Mouse (Mus musculus): ENCODE results near the gene Cuedc2. TPM values are rescaled to one million over a fixed set of nuclear protein-coding genes. Genes with fewer than 3 reads are reported as not detected.
A peak's percentile ranks its signal among the peaks of the same experiment; 100 is the strongest.

Gene Cuedc2
- polyA plus RNA-seq, 1 experiment from 2014 or later = 405 TPM

GRCm38 (mm10) chr19:46347936-46348668, 9.6 kb upstream of the Cuedc2 start:
- WGBS = 34% methylated on average over 14 of the region's 14 CpGs
- DNase-seq (ENCODE audit: low spot score) = peak; percentile 46

GRCm38 (mm10) chr19:46347146-46347545, 8.6 kb upstream of the Cuedc2 start:
- Histone ChIP-seq H3K4me3 (ENCODE audit: low read depth, low read length) (no peak overlapping the region), H3K36me3 (ENCODE audit: control insufficient read depth, insufficient read depth, low read length) (no peaks in the 10 kb centered on the region), H3K4me2 (ENCODE audit: low read length) (no peak overlapping the region), H3K9me3 (replicated peaks; ENCODE audit: control insufficient read depth, low read length) (no peaks in the 10 kb centered on the region), H3K27me3 (replicated peaks; ENCODE audit: control insufficient read depth, insufficient read depth, low read length) (no peaks in the 10 kb centered on the region; the same call in 1 of the 2 replicates), H3K4me1 (ENCODE audit: control insufficient read depth, insufficient read depth, low read length) (peaks cover 5% of the 10 kb centered on the region; the same call in 1 of the 2 replicates), H3K27ac (ENCODE audit: low read depth, low read length) (no peak overlapping the region), H3K9ac (ENCODE audit: low read length) (no peak overlapping the region)
- 100% methylated on average over 1 of the region's 1 CpGs for WGBS
- DNase-seq (ENCODE audit: low spot score) (no peak), ATAC-seq (no peak)

More at GRCm38 (mm10) chr19:46347936-46348668, 9.6 kb upstream of the Cuedc2 start:
- peaks cover 5% of the 10 kb centered on the region; the same call in 1 of the 2 replicates for H3K4me1 ChIP-seq (ENCODE audit: control insufficient read depth, insufficient read depth, low read length)
- peak overlapping the region; percentile 81 for H3K9ac ChIP-seq (ENCODE audit: low read length)
- no peaks in the 10 kb centered on the region for H3K9me3 ChIP-seq (replicated peaks; ENCODE audit: control insufficient read depth, low read length)
- no peaks in the 10 kb centered on the region; the same call in 1 of the 2 replicates for H3K27me3 ChIP-seq (replicated peaks; ENCODE audit: control insufficient read depth, insufficient read depth, low read length)
- peak overlapping the region; percentile 65 for H3K4me3 ChIP-seq (ENCODE audit: low read depth, low read length)
- peak; percentile 19; the same call in 1 of the 2 replicates for ATAC-seq
- no peaks in the 10 kb centered on the region for H3K36me3 ChIP-seq (ENCODE audit: control insufficient read depth, insufficient read depth, low read length)
- peak overlapping the region; percentile 86 for H3K27ac ChIP-seq (ENCODE audit: low read depth, low read length)
- peak overlapping the region; percentile 95 for H3K4me2 ChIP-seq (ENCODE audit: low read length)

GRCm38 (mm10) chr19:46344710-46345419, 6.4 kb upstream of the Cuedc2 start:
- Histone ChIP-seq H3K4me1 (ENCODE audit: control insufficient read depth, insufficient read depth, low read length) (peaks cover 5% of the 10 kb centered on the region; the same call in 1 of the 2 replicates), H3K27me3 (replicated peaks; ENCODE audit: control insufficient read depth, insufficient read depth, low read length) (no peaks in the 10 kb centered on the region; the same call in 1 of the 2 replicates), H3K27ac (ENCODE audit: low read depth, low read length) (no peak overlapping the region), H3K36me3 (ENCODE audit: control insufficient read depth, insufficient read depth, low read length) (no peaks in the 10 kb centered on the region), H3K4me3 (ENCODE audit: low read depth, low read length) (no peak overlapping the region), H3K9ac (ENCODE audit: low read length) (no peak overlapping the region), H3K4me2 (ENCODE audit: low read length) (no peak overlapping the region), H3K9me3 (replicated peaks; ENCODE audit: control insufficient read depth, low read length) (no peaks in the 10 kb centered on the region)
- WGBS = 24% methylated on average over 7 of the region's 7 CpGs
- no peak for DNase-seq (ENCODE audit: low spot score)
- ATAC-seq = no peak

GRCm38 (mm10) chr19:46339287-46339971, 927 bp upstream of the Cuedc2 start:
- Histone ChIP-seq H3K27ac (ENCODE audit: low read depth, low read length) (peak overlapping the region; percentile 55; the same call in 1 of the 2 replicates), H3K4me2 (ENCODE audit: low read length) (peak overlapping the region; percentile 88; the same call in 1 of the 2 replicates), H3K9me3 (replicated peaks; ENCODE audit: control insufficient read depth, low read length) (no peaks in the 10 kb centered on the region), H3K4me3 (ENCODE audit: low read depth, low read length) (no peak overlapping the region), H3K9ac (ENCODE audit: low read length) (peak overlapping the region; percentile 32), H3K27me3 (replicated peaks; ENCODE audit: control insufficient read depth, insufficient read depth, low read length) (no peaks in the 10 kb centered on the region), H3K36me3 (ENCODE audit: control insufficient read depth, insufficient read depth, low read length) (no peaks in the 10 kb centered on the region), H3K4me1 (ENCODE audit: control insufficient read depth, insufficient read depth, low read length) (peaks cover 12% of the 10 kb centered on the region)
- peak; percentile 10; the same call in 1 of the 2 replicates for ATAC-seq
- 44% methylated on average over 7 of the region's 7 CpGs for WGBS
- peak; percentile 76 for DNase-seq (ENCODE audit: low spot score)

- no peaks in the 10 kb centered on the region for H3K9me3 ChIP-seq (replicated peaks; ENCODE audit: control insufficient read depth, low read length)
- peak overlapping the region; percentile 55; the same call in 1 of the 2 replicates for H3K27ac ChIP-seq (ENCODE audit: low read depth, low read length)
- H3K27me3 ChIP-seq (replicated peaks; ENCODE audit: control insufficient read depth, insufficient read depth, low read length) = no peaks in the 10 kb centered on the region
- H3K9ac ChIP-seq (ENCODE audit: low read length) = peak overlapping the region; percentile 32
- H3K4me1 ChIP-seq (ENCODE audit: control insufficient read depth, insufficient read depth, low read length) = peaks cover 12% of the 10 kb centered on the region
- ATAC-seq (no peak), DNase-seq (ENCODE audit: low spot score) (no peak)
- peak overlapping the region; percentile 88 for H3K4me2 ChIP-seq (ENCODE audit: low read length)
- H3K36me3 ChIP-seq (ENCODE audit: control insufficient read depth, insufficient read depth, low read length) = no peaks in the 10 kb centered on the region
- WGBS = 54% methylated on average over 6 of the region's 6 CpGs
- H3K4me3 ChIP-seq (ENCODE audit: low read depth, low read length) = peak overlapping the region; percentile 66
Measured at GRCm38 (mm10) chr19:46338942-46339286, 412 bp upstream of the Cuedc2 start.

- 29% methylated on average over 15 of the region's 15 CpGs for WGBS
- Histone ChIP-seq H3K9ac (ENCODE audit: low read length) (peak overlapping the region; percentile 86), H3K4me2 (ENCODE audit: low read length) (peak overlapping the region; percentile 88), H3K9me3 (replicated peaks; ENCODE audit: control insufficient read depth, low read length) (no peaks in the 10 kb centered on the region), H3K27ac (ENCODE audit: low read depth, low read length) (peak overlapping the region; percentile 75), H3K27me3 (replicated peaks; ENCODE audit: control insufficient read depth, insufficient read depth, low read length) (no peaks in the 10 kb centered on the region), H3K36me3 (ENCODE audit: control insufficient read depth, insufficient read depth, low read length) (no peaks in the 10 kb centered on the region), H3K4me3 (ENCODE audit: low read depth, low read length) (peak overlapping the region; percentile 66), H3K4me1 (ENCODE audit: control insufficient read depth, insufficient read depth, low read length) (peaks cover 12% of the 10 kb centered on the region)
- ATAC-seq = no peak; the same call in none of the 2 replicates
- no peak for DNase-seq (ENCODE audit: low spot score)
Measured at GRCm38 (mm10) chr19:46337719-46338330, 677 bp downstream of the Cuedc2 start.

GRCm38 (mm10) chr19:46333906-46334305, 4.6 kb downstream of the Cuedc2 start:
- Histone ChIP-seq H3K4me1 (ENCODE audit: control insufficient read depth, insufficient read depth, low read length) (peaks cover 18% of the 10 kb centered on the region), H3K36me3 (ENCODE audit: control insufficient read depth, insufficient read depth, low read length) (peaks cover 27% of the 10 kb centered on the region), H3K9me3 (replicated peaks; ENCODE audit: control insufficient read depth, low read length) (no peaks in the 10 kb centered on the region), H3K27me3 (replicated peaks; ENCODE audit: control insufficient read depth, insufficient read depth, low read length) (no peaks in the 10 kb centered on the region), H3K9ac (ENCODE audit: low read length) (no peak overlapping the region), H3K27ac (ENCODE audit: low read depth, low read length) (no peak overlapping the region), H3K4me2 (ENCODE audit: low read length) (no peak overlapping the region), H3K4me3 (ENCODE audit: low read depth, low read length) (no peak overlapping the region)
- DNase-seq (ENCODE audit: low spot score) = no peak
- WGBS = 92% methylated on average over 3 of the region's 3 CpGs
- ATAC-seq = no peak

- no peak for DNase-seq (ENCODE audit: low spot score)
- H3K4me2 ChIP-seq (ENCODE audit: low read length) = no peak overlapping the region
Measured at GRCm38 (mm10) chr19:46332721-46333339, 5.7 kb downstream of the Cuedc2 start.

More at GRCm38 (mm10) chr19:46332721-46333339, 5.7 kb downstream of the Cuedc2 start:
- Histone ChIP-seq H3K4me3 (ENCODE audit: low read depth, low read length) (no peak overlapping the region), H3K36me3 (ENCODE audit: control insufficient read depth, insufficient read depth, low read length) (peaks cover 27% of the 10 kb centered on the region), H3K27ac (ENCODE audit: low read depth, low read length) (no peak overlapping the region), H3K9ac (ENCODE audit: low read length) (no peak overlapping the region), H3K9me3 (replicated peaks; ENCODE audit: control insufficient read depth, low read length) (no peaks in the 10 kb centered on the region), H3K27me3 (replicated peaks; ENCODE audit: control insufficient read depth, insufficient read depth, low read length) (no peaks in the 10 kb centered on the region), H3K4me1 (ENCODE audit: control insufficient read depth, insufficient read depth, low read length) (peaks cover 16% of the 10 kb centered on the region)
- 40% methylated on average over 7 of the region's 7 CpGs for WGBS
- no peak for ATAC-seq
